Mouse (Mus musculus) hematopoietic stem cell, adult 5-6 weeks (primary cell): ENCODE data around the gene Tmem95. TPM values are rescaled to one million over a fixed set of nuclear protein-coding genes. Genes with fewer than 3 reads are reported as not detected.
"Not testable (repeated sequence)": the region's sequence is repeated elsewhere in the genome, so short reads cannot be mapped to it uniquely, and the experiment has no call there.

Experiments used
- ATAC-seq, 2 experiments: fragments of 125-278 bp in 1 of 2; replicated peaks in 1 of 2; 2 replicates each; pipeline ENCODE4 v1.8.0; 2016 to 2017; ENCODE audit warnings: inconsistent platforms in 2 of 2, mild to moderate bottlenecking in 2 of 2, moderate number of reproducible peaks in 2 of 2, low read depth in 1 of 2, moderate TSS enrichment in 1 of 2; ENCODE audit not compliant: low FRiP score in 2 of 2, poor library complexity in 2 of 2, severe bottlenecking in 2 of 2, insufficient read depth in 1 of 2, low TSS enrichment in 1 of 2
- total RNA-seq: library from RNA; stranded (forward); fragments of 172-1452, 232-1000 nt; gene quantifications from 2 replicates; pipeline ENCODE4 v1.2.3, GENCODE M21; 2017

The Tmem95 gene
- total RNA-seq, 1 experiment from 2014 or later, result not detected

- ATAC-seq, result not testable (repeated sequence)
Observed at GRCm38 (mm10) chr11:69863729-69864128, 14.1 kb downstream of the Tmem95 start.

GRCm38 (mm10) chr11:69858113-69858998, 19.5 kb downstream of the Tmem95 start, which contains the start of gene Tnk1:
TSS of gene Tnk1 (minus strand) at chr11:69858730.
- no peak for ATAC-seq

GRCm38 (mm10) chr11:69855347-69855746, 22.5 kb downstream of the Tmem95 start:
- peak; percentile 43 to 50; a peak in 3 of 4 replicates for ATAC-seq

- ATAC-seq, result no peak
Observed at GRCm38 (mm10) chr11:69854680-69855079, 23.1 kb downstream of the Tmem95 start.

GRCm38 (mm10) chr11:69853994-69854393, 23.8 kb downstream of the Tmem95 start:
- ATAC-seq, result peak; percentile 17 to 49; a peak in 3 of 4 replicates

- ATAC-seq, result peak in 1 of 2 experiments; percentile 19; a peak in 1 of 4 replicates
Observed at GRCm38 (mm10) chr11:69850754-69851153, 27.1 kb downstream of the Tmem95 start.

- ATAC-seq, result no peak
Observed at GRCm38 (mm10) chr11:69849884-69850283, 27.9 kb downstream of the Tmem95 start.

GRCm38 (mm10) chr11:69849128-69849527, 28.7 kb downstream of the Tmem95 start:
- ATAC-seq, result no peak

GRCm38 (mm10) chr11:69848021-69848420, 29.8 kb downstream of the Tmem95 start:
- ATAC-seq, result no peak

GRCm38 (mm10) chr11:69846738-69847688, 30.8 kb downstream of the Tmem95 start:
- ATAC-seq, result peak; percentile 9 to 11; a peak in 1 of 4 replicates

GRCm38 (mm10) chr11:69846198-69846680, 31.6 kb downstream of the Tmem95 start, which contains the start of gene Plscr3:
TSS of gene Plscr3 (plus strand) at chr11:69846376.
- peak; percentile 77 to 80 for ATAC-seq

- no peak for ATAC-seq
Observed at GRCm38 (mm10) chr11:69838714-69839104, 39.1 kb downstream of the Tmem95 start.

- ATAC-seq, result peak; percentile 88 to 89
Observed at GRCm38 (mm10) chr11:69837952-69838713, 39.7 kb downstream of the Tmem95 start, which contains the start of gene Tmem256. TSS of gene Tmem256 (plus strand) at chr11:69838514.

- peak; percentile 2 to 19; a peak in 1 of 4 replicates for ATAC-seq
Observed at GRCm38 (mm10) chr11:69837604-69837951, 40.2 kb downstream of the Tmem95 start, which contains the start of gene Nlgn2. TSS of gene Nlgn2 (minus strand) at chr11:69837784.

GRCm38 (mm10) chr11:69836703-69837576, 40.9 kb downstream of the Tmem95 start:
- no peak for ATAC-seq

GRCm38 (mm10) chr11:69835966-69836335, 41.9 kb downstream of the Tmem95 start:
- no peak for ATAC-seq
